Mouse (Mus musculus) mature B cell (primary cell): Measurements from ENCODE around the gene Fmnl3.

ENCODE experiments used
- in situ Hi-C: fragments of 300-500 bp; cut with MboI; formaldehyde crosslinking; loops from 2 replicates; pipeline ENCODE4 v1.14.3; 2019

Gene Fmnl3

DNA sequence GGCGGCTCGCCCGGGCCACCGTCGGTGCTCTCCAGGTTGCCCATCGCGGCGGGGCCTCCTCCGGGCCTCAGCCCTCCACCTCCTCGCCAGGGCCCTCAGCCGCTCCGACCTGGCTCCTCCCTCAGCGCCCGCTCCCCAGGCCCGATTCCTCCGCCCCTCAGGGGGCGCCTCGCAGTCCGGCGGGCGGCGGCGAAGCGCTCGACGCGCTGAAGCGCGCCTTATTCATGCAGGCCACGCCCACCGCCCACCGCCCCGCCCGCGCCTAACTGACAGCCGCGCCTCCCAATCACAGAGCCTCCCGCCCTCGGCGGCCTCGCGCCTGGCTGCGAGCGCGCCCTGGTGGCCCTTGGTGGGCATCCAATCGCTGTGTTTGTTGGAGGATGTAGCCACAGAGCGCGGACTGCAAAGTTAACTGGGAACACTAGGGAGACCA is at the start of gene Fmnl3:
Gene Fmnl3, minus strand, starts transcription at position 224 of the 433 bp plus-strand sequence.
- in situ Hi-C loops, result no loop called here

DNA sequence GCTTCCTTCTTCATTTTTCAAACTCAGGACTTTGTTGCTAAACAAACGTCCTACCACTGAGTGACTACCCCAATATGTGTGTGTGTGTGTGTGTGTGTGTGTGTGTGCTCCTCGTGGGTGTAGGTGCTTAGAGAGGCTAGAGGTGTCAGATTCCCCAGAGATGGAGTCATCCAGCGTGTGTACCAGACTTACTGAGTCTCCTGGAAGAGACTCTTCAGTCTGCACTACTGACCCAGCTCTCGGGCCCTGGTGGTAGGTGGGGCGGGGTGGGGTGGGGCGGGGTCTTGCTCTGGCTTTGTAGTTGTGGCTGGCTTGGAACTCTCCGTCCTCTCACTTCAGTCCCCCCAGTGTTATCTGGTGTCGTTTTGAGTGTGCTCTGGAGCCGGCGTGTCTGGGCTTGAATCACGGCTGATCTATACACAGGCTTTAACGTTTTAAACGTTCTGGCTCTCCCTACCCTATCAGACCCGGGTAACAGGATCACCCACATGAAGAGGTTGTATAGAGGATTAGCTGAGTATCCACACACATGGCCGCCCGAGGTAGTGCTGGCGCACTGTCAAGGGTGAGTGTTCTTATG is 47.5 kb upstream of the Fmnl3 start:
- in situ Hi-C loops, result no loop called here

- in situ Hi-C loops, result no loop called here
Observed at GRCm38 (mm10) chr15:99416957-99417356, 46.7 kb upstream of the Fmnl3 start.

DNA sequence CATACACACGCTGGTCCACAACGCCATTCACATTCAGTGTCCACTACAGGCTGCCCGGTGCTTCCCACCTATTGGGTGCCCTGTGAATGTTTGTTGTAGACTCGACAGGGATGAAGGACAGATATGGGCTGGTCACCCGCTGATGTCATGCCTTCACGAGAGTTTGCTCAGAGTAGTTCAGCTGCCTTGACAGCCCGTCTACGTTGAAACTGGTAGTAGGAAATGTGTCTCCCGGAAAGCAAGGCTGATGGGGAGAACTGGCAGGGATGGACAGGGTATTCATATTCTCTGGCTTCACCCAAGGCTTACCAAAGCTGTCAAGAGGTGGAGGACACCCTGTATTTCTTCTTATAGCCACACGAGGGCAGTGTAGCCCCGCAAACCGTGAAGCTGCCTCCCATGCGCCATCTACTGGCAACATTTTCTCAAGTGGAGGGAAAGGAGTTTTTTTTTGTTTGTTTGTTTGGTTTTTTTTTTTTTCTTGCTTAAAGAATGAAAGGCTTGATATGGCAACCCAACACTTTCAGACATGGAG is 46.1 kb upstream of the Fmnl3 start:
- in situ Hi-C loops, result no loop called here

GRCm38 (mm10) chr15:99415793-99416192 is 45.5 kb upstream of the Fmnl3 start:
- in situ Hi-C loops, result no loop called here

DNA sequence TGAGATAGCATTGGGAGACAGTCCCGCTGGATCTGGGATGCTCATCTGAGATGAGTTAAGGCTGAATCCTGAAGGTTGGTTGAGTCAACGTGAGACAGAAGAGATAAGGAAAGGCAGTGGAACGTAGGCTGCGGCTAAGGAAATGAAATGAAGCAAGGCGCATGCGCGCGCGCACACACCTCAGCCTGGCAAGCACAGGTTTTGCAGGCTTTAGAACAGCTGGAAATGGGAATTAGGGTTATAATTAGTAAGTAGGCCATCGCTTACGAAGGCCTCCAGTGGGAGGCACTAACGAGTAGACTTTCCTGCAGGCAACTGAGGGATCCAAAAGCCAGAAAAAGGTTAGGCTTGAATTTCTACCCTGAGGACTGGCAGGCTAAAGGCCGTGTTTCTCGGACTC is 41.5 kb upstream of the Fmnl3 start:
- in situ Hi-C loops, result no loop called here

DNA sequence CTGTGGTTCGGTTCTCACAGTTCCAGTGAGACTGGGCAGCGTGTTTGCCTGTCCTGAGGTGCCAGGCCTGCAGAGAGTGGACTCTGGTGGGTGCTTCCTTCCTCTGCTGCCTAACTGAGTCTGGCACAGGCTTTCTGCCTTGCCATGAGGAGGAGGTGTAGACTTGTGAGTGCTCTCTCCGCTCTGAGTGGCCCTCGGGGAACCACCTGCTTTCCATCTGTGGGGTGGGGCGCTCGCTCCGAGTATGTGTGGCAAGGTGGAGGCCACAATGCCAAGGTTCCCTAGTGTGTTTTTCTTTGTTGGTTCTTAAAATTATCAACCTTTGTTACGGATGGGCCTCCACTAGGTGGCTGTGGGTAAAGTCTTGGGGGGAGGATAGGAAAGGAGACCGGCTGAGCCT is 38.6 kb upstream of the Fmnl3 start:
- in situ Hi-C loops, result no loop called here

- in situ Hi-C loops, result no loop called here
Observed at GRCm38 (mm10) chr15:99406986-99407570, 36.8 kb upstream of the Fmnl3 start.

DNA sequence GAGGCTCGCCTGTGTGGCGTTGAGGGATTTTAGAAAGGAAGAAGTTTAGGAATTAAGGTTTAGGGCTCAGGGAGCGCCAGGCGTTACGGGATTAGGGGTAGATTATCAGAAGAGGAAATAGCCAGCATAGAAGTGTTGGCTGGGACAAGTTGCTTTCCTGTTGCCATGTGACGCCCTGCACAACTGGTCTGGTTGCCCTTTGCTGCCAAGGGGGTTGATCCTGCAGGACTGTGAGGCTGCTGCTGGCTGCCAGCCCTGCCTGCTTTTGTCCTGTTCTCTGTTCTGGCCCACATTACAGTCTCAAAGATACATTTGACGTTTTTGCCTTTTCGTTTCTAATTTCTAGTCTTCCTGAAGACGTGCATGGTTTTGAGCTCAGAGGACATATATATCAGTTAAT is 34.9 kb upstream of the Fmnl3 start:
- in situ Hi-C loops, result no loop called here

GRCm38 (mm10) chr15:99403159-99403889 is 33.0 kb upstream of the Fmnl3 start:
- in situ Hi-C loops, result no loop called here

DNA sequence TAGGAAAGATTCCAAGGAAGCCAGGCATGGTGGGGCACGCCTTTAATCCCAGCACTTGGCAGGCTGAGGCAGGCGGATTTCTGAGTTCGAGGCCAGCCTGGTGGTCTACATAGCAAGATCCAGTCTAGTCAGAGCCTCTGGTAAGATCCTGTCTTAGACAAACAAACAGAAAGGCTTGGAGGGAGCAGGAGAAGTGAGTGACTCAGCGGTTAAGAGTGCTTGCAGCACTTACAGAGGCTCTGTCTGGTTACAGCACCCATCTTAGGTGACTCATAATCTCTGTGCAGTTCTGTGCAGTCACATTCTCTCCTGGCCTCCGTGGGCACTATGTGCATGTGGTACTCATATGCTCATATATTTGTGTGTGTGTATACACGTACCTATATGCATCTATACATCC is 30.3 kb upstream of the Fmnl3 start:
- in situ Hi-C loops, result no loop called here

DNA sequence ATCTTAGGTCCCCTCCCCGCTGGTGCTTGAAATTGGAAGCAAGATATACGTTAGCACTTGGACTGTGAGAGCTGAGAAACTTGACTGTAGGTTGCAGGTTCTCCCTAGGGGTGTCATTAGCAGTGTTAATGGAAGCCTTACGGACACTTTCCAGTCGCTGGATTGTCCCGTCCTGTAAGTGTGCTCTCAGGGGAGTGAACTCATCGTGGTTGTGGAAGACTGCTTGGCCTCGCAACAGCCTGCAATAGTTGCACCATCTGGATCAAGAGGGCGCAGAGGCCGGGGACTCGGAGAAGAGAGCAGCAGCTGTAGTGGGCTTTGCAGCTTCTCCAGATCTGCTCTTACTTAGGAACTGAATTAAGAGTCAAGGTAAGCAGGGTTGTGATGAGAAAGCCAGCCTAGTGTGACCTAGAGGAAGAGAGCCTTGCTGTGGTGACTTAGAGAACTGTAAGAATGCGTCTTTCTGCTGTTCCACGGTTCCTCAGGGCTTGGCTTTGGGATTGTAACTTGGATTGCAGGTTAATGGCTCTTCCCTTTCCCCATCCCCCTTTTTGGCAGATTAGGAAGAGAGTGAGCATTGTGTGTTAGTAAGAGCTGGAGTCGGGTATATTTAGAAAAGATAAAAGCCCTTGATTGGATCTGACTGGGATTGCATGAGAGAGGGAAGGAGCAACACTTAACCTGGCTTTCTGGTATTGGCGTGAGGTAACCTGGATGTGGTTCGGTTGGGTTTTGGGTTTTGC is 29.4 kb upstream of the Fmnl3 start:
- in situ Hi-C loops, result no loop called here

DNA sequence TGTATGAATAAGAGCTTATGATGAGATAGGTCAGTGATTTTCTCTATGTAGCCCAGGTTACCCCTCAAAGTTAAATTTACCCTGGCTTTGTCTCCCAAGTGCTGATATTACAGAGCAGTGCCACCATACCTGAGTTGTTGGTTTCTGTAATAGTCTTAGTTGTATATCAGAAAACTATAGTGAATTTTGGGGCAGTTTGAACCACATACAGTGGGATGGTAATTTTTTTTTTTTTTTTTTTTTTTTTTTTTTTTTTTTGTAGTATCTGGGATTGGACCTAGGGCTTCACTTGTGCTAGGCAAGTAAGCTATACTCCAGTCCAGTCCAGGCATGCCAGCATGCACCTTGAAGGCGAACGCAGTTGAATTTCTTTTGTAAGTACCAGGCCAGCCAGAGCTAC is 27.3 kb upstream of the Fmnl3 start:
- in situ Hi-C loops, result no loop called here

DNA sequence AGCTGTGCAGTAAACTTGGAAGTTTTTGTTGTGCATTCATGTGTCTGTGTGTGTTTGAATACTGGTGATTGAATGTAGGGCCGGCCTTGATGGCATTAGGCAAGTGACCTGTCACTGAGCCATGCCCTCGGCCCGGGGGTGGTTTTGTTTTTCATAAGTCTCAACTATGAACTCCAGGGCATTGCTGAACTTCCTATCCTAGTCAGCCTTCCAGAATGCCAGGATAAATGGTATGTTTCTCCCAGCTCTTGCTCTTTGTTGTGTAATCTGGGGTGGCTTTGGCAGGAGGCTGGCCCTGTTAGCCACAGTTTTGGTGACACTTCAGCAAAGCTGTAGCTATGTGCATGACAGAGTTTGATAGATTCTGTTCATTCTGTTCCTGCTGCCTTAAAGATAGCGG is 26.6 kb upstream of the Fmnl3 start:
- in situ Hi-C loops, result no loop called here

GRCm38 (mm10) chr15:99396462-99396861 is 26.2 kb upstream of the Fmnl3 start:
- in situ Hi-C loops, result no loop called here

GRCm38 (mm10) chr15:99393386-99394252 is 23.3 kb upstream of the Fmnl3 start:
- in situ Hi-C loops, result no loop called here

- in situ Hi-C loops, result no loop called here
Observed at GRCm38 (mm10) chr15:99392486-99393385, 22.5 kb upstream of the Fmnl3 start, which contains the start of gene Tmbim6. Gene Tmbim6 (plus strand): TSS chr15:99392882.

DNA sequence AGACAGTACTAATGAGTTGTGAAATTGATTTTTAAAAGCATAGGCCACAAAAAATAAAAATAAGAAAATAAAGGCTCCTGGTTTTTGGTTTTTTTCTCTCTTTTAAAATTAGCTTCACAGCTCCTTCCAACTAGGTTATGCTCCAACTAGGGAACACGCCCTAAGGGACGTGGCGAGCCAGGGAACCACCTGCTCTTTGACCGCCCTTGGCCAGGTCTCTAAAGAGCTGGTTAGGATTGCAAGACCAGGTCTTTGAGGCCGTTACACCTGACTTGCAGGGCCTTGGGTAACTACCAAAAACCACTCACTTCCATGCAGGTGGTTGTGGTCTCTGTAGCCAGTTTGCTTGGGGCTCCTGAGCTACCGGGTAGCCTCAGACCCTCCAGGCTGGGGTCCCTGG is 21.7 kb upstream of the Fmnl3 start:
- in situ Hi-C loops, result no loop called here

- in situ Hi-C loops, result no loop called here
Observed at GRCm38 (mm10) chr15:99390472-99391401, 20.5 kb upstream of the Fmnl3 start.
